Mouse (Mus musculus) thymus, postnatal 0 days (tissue): ENCODE data around the gene Hltf. TPM values are rescaled to one million over a fixed set of nuclear protein-coding genes. Genes with fewer than 3 reads are reported as not detected.
"Not testable (repeated sequence)": the region's sequence is repeated elsewhere in the genome, so short reads cannot be mapped to it uniquely, and the experiment has no call there.

Source experiments
- DNase-seq: peaks from one replicate; pipeline ENCODE4 v3.0.0-alpha.2; 2015; ENCODE audit warnings: low spot score
- polyA plus RNA-seq: library from polyadenylated mRNA; unstranded; fragments of >200 nt; fragmentation: Nextera tagmentation; extraction: Ambion mirVana; gene quantifications from 2 replicates; pipeline ENCODE4 v1.2.1, GENCODE M21; 2015

The Hltf gene
- 26.1 and 29.8 TPM in 2 replicates for polyA plus RNA-seq

GRCm38 (mm10) chr3:20057306-20058196, at the start of gene Hltf:
Gene Hltf, plus strand, starts transcription at chr3:20057811.
- peak; percentile 95 for DNase-seq

GRCm38 (mm10) chr3:20010464-20010863, 47.1 kb upstream of the Hltf start:
- DNase-seq = no peak

- not testable (repeated sequence) for DNase-seq
Observed at GRCm38 (mm10) chr3:20010905-20011304, 46.7 kb upstream of the Hltf start.

- no peak for DNase-seq
Observed at GRCm38 (mm10) chr3:20014454-20014853, 43.2 kb upstream of the Hltf start.

GRCm38 (mm10) chr3:20018076-20018475, 39.5 kb upstream of the Hltf start:
- DNase-seq = no peak

GRCm38 (mm10) chr3:20023832-20024231, 33.8 kb upstream of the Hltf start:
- DNase-seq = no peak

- no peak for DNase-seq
Observed at GRCm38 (mm10) chr3:20026481-20026880, 31.1 kb upstream of the Hltf start.

GRCm38 (mm10) chr3:20026996-20027689, 30.5 kb upstream of the Hltf start:
- DNase-seq = no peak

GRCm38 (mm10) chr3:20027788-20028187, 29.8 kb upstream of the Hltf start:
- no peak for DNase-seq

- DNase-seq = no peak
Observed at GRCm38 (mm10) chr3:20028640-20029039, 29.0 kb upstream of the Hltf start.

GRCm38 (mm10) chr3:20030807-20031206, 26.8 kb upstream of the Hltf start:
- no peak for DNase-seq

- DNase-seq = no peak
Observed at GRCm38 (mm10) chr3:20033761-20034718, 23.6 kb upstream of the Hltf start.

- DNase-seq = peak; percentile 90
Observed at GRCm38 (mm10) chr3:20034719-20035404, 22.7 kb upstream of the Hltf start, which contains the start of gene Hps3. Gene Hps3, minus strand, starts transcription at chr3:20035315.

- no peak for DNase-seq
Observed at GRCm38 (mm10) chr3:20036069-20036468, 21.5 kb upstream of the Hltf start.

GRCm38 (mm10) chr3:20041461-20041860, 16.1 kb upstream of the Hltf start:
- not testable (repeated sequence) for DNase-seq

- DNase-seq = not testable (repeated sequence)
Observed at GRCm38 (mm10) chr3:20044736-20045135, 12.9 kb upstream of the Hltf start.

- DNase-seq = no peak
Observed at GRCm38 (mm10) chr3:20058197-20058541, 558 bp downstream of the Hltf start.

GRCm38 (mm10) chr3:20076145-20077053, 18.8 kb downstream of the Hltf start:
- no peak for DNase-seq

- DNase-seq = no peak
Observed at GRCm38 (mm10) chr3:20082161-20082560, 24.6 kb downstream of the Hltf start.

- no peak for DNase-seq
Observed at GRCm38 (mm10) chr3:20103830-20104229, 46.2 kb downstream of the Hltf start.
